Mouse (Mus musculus) embryonic facial prominence, embryonic 15.5 days (tissue): Measurements from ENCODE around the gene Zfp26. TPM values are rescaled to one million over a fixed set of nuclear protein-coding genes. Genes with fewer than 3 reads are reported as not detected.
A peak's percentile ranks its signal among the peaks of the same experiment; 100 is the strongest.

ENCODE experiments used
- ATAC-seq: fragments of 200-750 bp; cut with Nextera tagmentation; 2 replicates; pipeline ENCODE4 v1.8.0; 2017; ENCODE audit warnings: low read depth, moderate TSS enrichment; ENCODE audit not compliant: insufficient number of reproducible peaks, low FRiP score, low TSS enrichment
- H3K27ac ChIP-seq: fragments of 300-500 bp; sonication (generic); replicated peaks from 2 replicates; pipeline ENCODE4 v1.5.1; 2015; ENCODE audit warnings: mild to moderate bottlenecking, inconsistent platforms
- H3K27me3 ChIP-seq: fragments of 300-500 bp; sonication (generic); 2 replicates; pipeline ENCODE4 v1.6.1; 2015; ENCODE audit warnings: inconsistent platforms
- H3K36me3 ChIP-seq: fragments of 300-500 bp; sonication (generic); 2 replicates; pipeline ENCODE4 v1.6.1; 2015; ENCODE audit warnings: mild to moderate bottlenecking, inconsistent platforms
- H3K4me1 ChIP-seq: fragments of 300-500 bp; sonication (generic); 2 replicates; pipeline ENCODE4 v1.6.1; 2015; ENCODE audit warnings: inconsistent platforms
- H3K4me2 ChIP-seq: fragments of 300-500 bp; sonication (generic); replicated peaks from 2 replicates; pipeline ENCODE4 v1.6.1; 2015; ENCODE audit warnings: mild to moderate bottlenecking, inconsistent platforms
- H3K4me3 ChIP-seq: fragments of 300-500 bp; sonication (generic); replicated peaks from 2 replicates; pipeline ENCODE4 v1.5.1; 2015; ENCODE audit warnings: mild to moderate bottlenecking, inconsistent platforms
- H3K9ac ChIP-seq: fragments of 300-500 bp; sonication (generic); 2 replicates; pipeline ENCODE4 v1.6.1; 2015; ENCODE audit warnings: inconsistent platforms
- H3K9me3 ChIP-seq: fragments of 300-500 bp; sonication (generic); replicated peaks from 2 replicates; pipeline ENCODE4 v1.6.1; 2016; ENCODE audit warnings: inconsistent platforms
- WGBS: fragments of 180-500 bp; shearing (Covaris S2); methylation state at CpG from one replicate; pipeline ENCODE4 v1.1.7; 2015; 5-methylcytosine and 5-hydroxymethylcytosine counted together
- polyA plus RNA-seq: library from polyadenylated mRNA; unstranded; fragments of >200 nt; fragmentation: Nextera tagmentation; extraction: Ambion mirVana; gene quantifications from 2 replicates; pipeline ENCODE4 v1.2.1, GENCODE M21; 2015

Gene Zfp26
- polyA plus RNA-seq = 16.3 and 17.9 TPM in 2 replicates

- peak; percentile 87 for ATAC-seq
- WGBS = under 1% methylated on average over 48 of the region's 48 CpGs
Observed at GRCm38 (mm10) chr9:20459377-20460317, at the start of gene Zfp26. Gene Zfp26, minus strand, starts transcription at chr9:20460162.

GRCm38 (mm10) chr9:20509676-20510075 is 49.7 kb upstream of the Zfp26 start:
- 79% methylated on average over 3 of the region's 3 CpGs for WGBS

More at GRCm38 (mm10) chr9:20459377-20460317, at the start of gene Zfp26:
- Histone ChIP-seq H3K4me2 (peak within 1 kb of the TSS; percentile 68), H3K36me3 (peaks cover 24% of the 10 kb centered on the region), H3K27me3 (no peaks in the 10 kb centered on the region), H3K4me3 (peak within 1 kb of the TSS; percentile 87), H3K27ac (peak within 1 kb of the TSS; percentile 92), H3K9me3 (no peaks in the 10 kb centered on the region), H3K4me1 (peaks cover 14% of the 10 kb centered on the region), H3K9ac (peak within 1 kb of the TSS; percentile 77)

GRCm38 (mm10) chr9:20504801-20505200 is 44.8 kb upstream of the Zfp26 start:
- H3K4me3 ChIP-seq = no peak overlapping the region
- no peak overlapping the region for H3K4me2 ChIP-seq
- H3K36me3 ChIP-seq = peaks cover 78% of the 10 kb centered on the region
- no peaks in the 10 kb centered on the region for H3K27me3 ChIP-seq
- no peak for ATAC-seq
- no peak overlapping the region for H3K27ac ChIP-seq
- WGBS = 87% methylated on average over 5 of the region's 5 CpGs
- H3K9ac ChIP-seq = no peak overlapping the region
- H3K9me3 ChIP-seq = no peaks in the 10 kb centered on the region
- no peaks in the 10 kb centered on the region for H3K4me1 ChIP-seq

More at GRCm38 (mm10) chr9:20509676-20510075, 49.7 kb upstream of the Zfp26 start:
- H3K4me1 ChIP-seq = peaks cover 8% of the 10 kb centered on the region
- no peak overlapping the region for H3K9ac ChIP-seq
- H3K27ac ChIP-seq = no peak overlapping the region
- no peaks in the 10 kb centered on the region for H3K9me3 ChIP-seq
- H3K4me3 ChIP-seq = no peak overlapping the region
- no peak overlapping the region for H3K4me2 ChIP-seq
- no peak for ATAC-seq
- H3K36me3 ChIP-seq = peaks cover 56% of the 10 kb centered on the region
- H3K27me3 ChIP-seq = no peaks in the 10 kb centered on the region

GRCm38 (mm10) chr9:20493281-20493680 is 33.3 kb upstream of the Zfp26 start:
- ATAC-seq = no peak
- peaks cover 27% of the 10 kb centered on the region for H3K4me1 ChIP-seq
- peaks cover 22% of the 10 kb centered on the region for H3K36me3 ChIP-seq
- H3K4me3 ChIP-seq = peak overlapping the region; percentile 80
- H3K27me3 ChIP-seq = no peaks in the 10 kb centered on the region
- peak overlapping the region; percentile 72 for H3K9ac ChIP-seq
- H3K4me2 ChIP-seq = peak overlapping the region; percentile 61
- H3K27ac ChIP-seq = peak overlapping the region; percentile 96
- H3K9me3 ChIP-seq = no peaks in the 10 kb centered on the region
- WGBS = 5% methylated on average over 9 of the region's 9 CpGs

GRCm38 (mm10) chr9:20492527-20493233 is 32.7 kb upstream of the Zfp26 start, which contains the start of gene Zfp426:
Gene Zfp426, minus strand, starts transcription at chr9:20492746.
- Histone ChIP-seq H3K27me3 (no peaks in the 10 kb centered on the region), H3K4me1 (peaks cover 27% of the 10 kb centered on the region), H3K9ac (peak within 1 kb of the TSS; percentile 72), H3K4me3 (peak within 1 kb of the TSS; percentile 80), H3K4me2 (peak within 1 kb of the TSS; percentile 61), H3K36me3 (peaks cover 16% of the 10 kb centered on the region), H3K27ac (peak within 1 kb of the TSS; percentile 96), H3K9me3 (no peaks in the 10 kb centered on the region)
- WGBS = 1% methylated on average over 40 of the region's 40 CpGs
- ATAC-seq = peak; percentile 90

GRCm38 (mm10) chr9:20491858-20492526 is 32.0 kb upstream of the Zfp26 start:
- Histone ChIP-seq H3K36me3 (peaks cover 10% of the 10 kb centered on the region; the same call in 1 of the 2 replicates), H3K4me1 (peaks cover 27% of the 10 kb centered on the region), H3K27me3 (no peaks in the 10 kb centered on the region), H3K27ac (peak overlapping the region; percentile 96), H3K4me2 (peak overlapping the region; percentile 61), H3K4me3 (peak overlapping the region; percentile 80), H3K9ac (peak overlapping the region; percentile 72), H3K9me3 (no peaks in the 10 kb centered on the region)
- no peak for ATAC-seq
- WGBS = 10% methylated on average over 20 of the region's 20 CpGs

- 93% methylated on average over 5 of the region's 5 CpGs for WGBS
- ATAC-seq = no peak
- Histone ChIP-seq H3K9ac (no peak overlapping the region), H3K27ac (no peak overlapping the region), H3K4me1 (peaks cover 27% of the 10 kb centered on the region), H3K9me3 (no peaks in the 10 kb centered on the region), H3K4me3 (no peak overlapping the region), H3K27me3 (no peaks in the 10 kb centered on the region), H3K4me2 (no peak overlapping the region), H3K36me3 (peaks cover 23% of the 10 kb centered on the region)
Observed at GRCm38 (mm10) chr9:20489536-20489935, 29.6 kb upstream of the Zfp26 start.

- no peak for ATAC-seq
- H3K4me3 ChIP-seq = no peak overlapping the region
- peaks cover 55% of the 10 kb centered on the region for H3K36me3 ChIP-seq
- no peak overlapping the region for H3K9ac ChIP-seq
- H3K27me3 ChIP-seq = no peaks in the 10 kb centered on the region
- H3K27ac ChIP-seq = no peak overlapping the region
- no peak overlapping the region for H3K4me2 ChIP-seq
- H3K4me1 ChIP-seq = no peaks in the 10 kb centered on the region
- 93% methylated on average over 5 of the region's 5 CpGs for WGBS
- no peaks in the 10 kb centered on the region for H3K9me3 ChIP-seq
Observed at GRCm38 (mm10) chr9:20479396-20479795, 19.4 kb upstream of the Zfp26 start.

- ATAC-seq = no peak
- 85% methylated on average over 1 of the region's 1 CpGs for WGBS
- H3K36me3 ChIP-seq = peaks cover 64% of the 10 kb centered on the region
Observed at GRCm38 (mm10) chr9:20476632-20477031, 16.7 kb upstream of the Zfp26 start.

GRCm38 (mm10) chr9:20466761-20467442 is 6.9 kb upstream of the Zfp26 start:
- peaks cover 33% of the 10 kb centered on the region for H3K36me3 ChIP-seq
- H3K9ac ChIP-seq = no peak overlapping the region
- no peak overlapping the region for H3K4me2 ChIP-seq
- H3K27me3 ChIP-seq = no peaks in the 10 kb centered on the region
- 56% methylated on average over 7 of the region's 7 CpGs for WGBS
- no peak overlapping the region for H3K4me3 ChIP-seq
- peaks cover 12% of the 10 kb centered on the region; the same call in 1 of the 2 replicates for H3K9me3 ChIP-seq
- H3K4me1 ChIP-seq = no peaks in the 10 kb centered on the region
- H3K27ac ChIP-seq = no peak overlapping the region
- no peak for ATAC-seq

More at GRCm38 (mm10) chr9:20476632-20477031, 16.7 kb upstream of the Zfp26 start:
- H3K9me3 ChIP-seq = no peaks in the 10 kb centered on the region
- no peak overlapping the region for H3K27ac ChIP-seq
- no peak overlapping the region for H3K9ac ChIP-seq
- H3K4me1 ChIP-seq = no peaks in the 10 kb centered on the region
- no peak overlapping the region for H3K4me3 ChIP-seq
- no peak overlapping the region for H3K4me2 ChIP-seq
- no peaks in the 10 kb centered on the region for H3K27me3 ChIP-seq
